ENCODE assay signal across 11 mouse cellular contexts in genomic region chr12:40888261-40888791, GRCm38 (mm10).
DNase-seq lines count a peak whose midpoint lies in the region; ATAC-seq lines count a peak whose summit lies in the region.
"Had no signal": no experiment of that assay in that cellular context is flagged by ENCODE, and none has a peak within 500 bp of the region (broad histone marks: within the 10 kb centered on the region; RNA-seq: fewer than 3 reads in every experiment).

No protein-coding gene starts in this region.

- H3K4me2 ChIP-seq in liver, embryonic 16.5 days (ENCODE audit: low read depth, low read length), result peak overlapping the region; percentile 61

- peak; percentile 89 for ATAC-seq in liver, embryonic 16.5 days (ENCODE audit: low read depth)
- ATAC-seq: hindbrain, embryonic 16.5 days had no signal

- H3K27ac ChIP-seq in heart, embryonic 10.5 days, result peak overlapping the region; percentile 66; the same call in 1 of the 2 replicates
- H3K27ac ChIP-seq in liver, embryonic 16.5 days (ENCODE audit: low read length), result peak overlapping the region; percentile 95

- H3K27me3 ChIP-seq in heart, embryonic 10.5 days (ENCODE audit: insufficient read depth, poor library complexity, severe bottlenecking), result no peaks in the 10 kb centered on the region
- no peaks in the 10 kb centered on the region for H3K27me3 ChIP-seq in erythroblast, embryonic 14.5 days (ENCODE audit: control insufficient read depth)
- H3K27me3 ChIP-seq in liver, embryonic 16.5 days (ENCODE audit: control insufficient read depth, insufficient read depth, low read depth, low read length), result no peaks in the 10 kb centered on the region

- no peak for DNase-seq in heart, embryonic 10.5 days (ENCODE audit: low spot score)
- no peak for DNase-seq in heart, postnatal 4 days
- peak; percentile 29 for DNase-seq in A20 (ENCODE audit: low read depth, low spot score)
- DNase-seq in layer of hippocampus, postnatal 10 days (ENCODE audit: low spot score in 2 of 2), result no peak
- DNase-seq in layer of hippocampus, adult 8-10 months (ENCODE audit: low spot score in 2 of 2), result no peak
- no peak for DNase-seq in thymus, postnatal 10 days (ENCODE audit: low spot score in 2 of 2)
- DNase-seq: cerebellum, adult 9-11 months; gastrocnemius, postnatal 36 days had no signal

- no peaks in the 10 kb centered on the region for H3K36me3 ChIP-seq in heart, embryonic 10.5 days
- peaks cover 19% of the 10 kb centered on the region for H3K36me3 ChIP-seq in erythroblast, embryonic 14.5 days (ENCODE audit: control insufficient read depth)
- H3K36me3 ChIP-seq in liver, embryonic 16.5 days (ENCODE audit: control insufficient read depth, insufficient read depth), result no peaks in the 10 kb centered on the region

- H3K4me1 ChIP-seq in heart, embryonic 10.5 days, result peaks cover 7% of the 10 kb centered on the region
- peaks cover 89% of the 10 kb centered on the region for H3K4me1 ChIP-seq in erythroblast, embryonic 14.5 days (ENCODE audit: control insufficient read depth)
- H3K4me1 ChIP-seq in liver, embryonic 16.5 days (ENCODE audit: control insufficient read depth, low read depth, low read length), result peaks cover 68% of the 10 kb centered on the region

- H3K9me3 ChIP-seq in heart, embryonic 10.5 days, result no peaks in the 10 kb centered on the region
- peaks cover 4% of the 10 kb centered on the region; the same call in 1 of the 2 replicates for H3K9me3 ChIP-seq in erythroblast, embryonic 14.5 days (ENCODE audit: control insufficient read depth, low read length)
- no peaks in the 10 kb centered on the region for H3K9me3 ChIP-seq in liver, embryonic 16.5 days (replicated peaks; ENCODE audit: control insufficient read depth, low read length)

- H3K4me3 ChIP-seq in heart, embryonic 10.5 days, result no peak overlapping the region
- peak overlapping the region; percentile 58 for H3K4me3 ChIP-seq in erythroblast, embryonic 14.5 days (replicated peaks)
- H3K4me3 ChIP-seq in liver, embryonic 16.5 days (ENCODE audit: low read depth, low read length), result peak overlapping the region; percentile 36

- WGBS in heart, embryonic 10.5 days, result 24% methylated on average over 2 of the region's 2 CpGs
- 29% methylated on average over 1 of the region's 2 CpGs for WGBS in liver, embryonic 16.5 days (ENCODE audit: insufficient replicate concordance)

- H3K9ac ChIP-seq in liver, embryonic 16.5 days (ENCODE audit: low read depth, low read length), result peak overlapping the region; percentile 57
